Mouse (Mus musculus) left cerebral cortex, postnatal 14 days (tissue): ENCODE data around the gene Stk19. TPM values are rescaled to one million over a fixed set of nuclear protein-coding genes. Genes with fewer than 3 reads are reported as not detected.
"Not testable (repeated sequence)": the region's sequence is repeated elsewhere in the genome, so short reads cannot be mapped to it uniquely, and the experiment has no call there.

Experiments
- DNase-seq, 2 experiments: peaks; one replicate each; pipeline ENCODE4 v3.0.0; 2021 to 2022; ENCODE audit warnings: low spot score in 2 of 2, mixed read lengths in 1 of 2
- intact Hi-C: fragments of 180-260 bp; cut with DNase I; formaldehyde crosslinking; loops from one replicate; pipeline ENCODE4 v1.15.1; 2025
- microRNA-seq, 2 experiments: library from miRNA; unstranded; fragments of <30 nt; microRNA quantifications; one replicate each; pipeline ENCODE4 v1.2.0; 2022
- total RNA-seq, 2 experiments: library from RNA; stranded (reverse); gene quantifications; 2 replicates each; pipeline ENCODE4 v1.2.3; 2021

The Stk19 gene
- total RNA-seq, 2 experiments from 2014 or later: 58.2 to 59.3 TPM

DNA sequence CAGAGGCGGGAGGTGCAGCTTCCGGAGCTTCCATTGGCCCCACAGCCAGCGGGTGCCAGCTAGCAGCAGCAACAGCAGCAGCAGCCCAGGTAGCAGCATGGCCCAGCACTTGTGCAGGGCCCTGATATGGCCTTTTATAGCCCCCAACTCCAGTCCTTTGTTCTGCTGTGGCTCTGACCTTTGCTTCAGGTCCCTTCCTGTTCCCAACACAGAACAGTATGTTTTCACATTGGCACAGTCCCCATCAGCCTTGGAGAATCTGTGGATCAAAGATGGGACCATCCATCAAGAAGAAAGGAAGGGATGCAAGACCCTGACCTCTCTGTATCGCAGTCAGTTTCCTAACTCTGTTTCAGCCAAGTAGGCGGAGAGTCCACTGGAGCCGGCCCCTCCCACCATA is 32.4 kb downstream of the Stk19 start, which contains the start of gene Cyp21a1:
TSS of gene Cyp21a1 (minus strand) at position 261 of the 400 bp plus-strand sequence.
- intact Hi-C loops: loop anchor here (10.0 kb wide), 1 partner anchor 150 kb away; no protein-coding TSS in a partner anchor
- not testable (repeated sequence) for DNase-seq

DNA sequence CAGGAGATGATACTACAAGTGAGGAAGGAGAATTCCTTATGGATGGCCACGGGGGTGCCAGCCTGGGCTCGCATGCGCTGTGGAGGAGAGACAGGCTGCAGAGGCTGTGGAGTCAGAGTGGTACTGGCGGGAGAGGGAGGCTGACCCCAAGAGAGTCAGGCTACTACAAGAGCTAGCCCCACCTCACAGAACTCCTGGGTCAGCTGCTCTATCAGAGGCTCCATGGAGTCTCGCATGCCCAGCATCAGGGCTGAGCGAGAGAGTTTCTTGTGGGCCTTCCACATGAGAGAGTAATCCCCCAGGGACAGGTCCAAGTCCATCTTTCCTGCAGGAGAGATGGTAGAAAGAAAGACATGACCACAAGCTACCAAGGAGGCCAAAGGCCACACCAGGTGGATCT is 33.4 kb downstream of the Stk19 start:
- DNase-seq: not testable (repeated sequence)
- intact Hi-C loops: loop anchor here (10.0 kb wide), 1 partner anchor 149 kb away; no protein-coding TSS in a partner anchor

DNA sequence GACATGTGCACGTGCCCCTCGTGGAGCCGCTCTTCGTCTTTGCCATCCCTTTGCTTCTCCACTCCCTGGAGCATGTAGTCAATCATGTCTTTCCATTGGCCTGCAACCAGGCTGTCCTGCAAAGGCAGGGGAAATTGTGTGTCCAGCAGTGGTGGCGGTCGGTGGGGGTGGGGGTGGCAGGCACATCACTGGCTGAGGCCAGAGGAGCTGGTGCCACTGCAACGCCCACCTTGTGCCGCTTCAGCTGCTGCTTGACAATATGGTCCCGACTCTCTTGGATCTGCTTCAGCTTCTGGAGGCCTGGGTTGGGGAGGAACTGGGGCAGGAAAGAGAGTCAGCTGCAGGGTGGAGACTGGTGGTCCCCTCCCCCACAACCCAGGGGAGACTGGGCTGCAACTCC is 34.0 kb downstream of the Stk19 start:
- intact Hi-C loops: loop anchor here (10.0 kb wide), 1 partner anchor 148 kb away; no protein-coding TSS in a partner anchor
- not testable (repeated sequence) for DNase-seq

DNA sequence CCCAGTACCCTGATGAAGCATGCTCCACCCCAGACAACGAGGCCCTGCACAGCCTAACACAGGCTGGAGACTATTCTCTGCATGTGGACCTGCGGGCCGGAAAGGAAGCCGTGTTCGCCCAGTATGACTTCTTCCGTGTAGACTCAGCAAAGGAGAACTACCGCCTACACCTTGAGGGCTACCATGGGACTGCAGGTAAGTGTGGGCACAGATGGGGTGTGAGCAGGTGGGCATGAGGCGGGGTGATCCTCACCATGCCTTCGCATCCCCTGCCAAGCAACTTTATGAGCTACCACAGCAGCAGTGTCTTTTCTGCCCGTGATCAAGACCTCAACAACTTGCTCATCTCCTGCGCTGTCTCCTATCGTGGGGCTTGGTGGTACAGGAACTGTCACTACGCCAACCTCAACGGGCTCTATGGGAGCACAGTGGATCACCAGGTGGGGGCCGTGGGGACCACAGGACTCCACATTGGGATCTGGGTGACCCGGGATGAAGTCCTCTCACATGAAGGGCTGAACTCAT is 35.9 kb downstream of the Stk19 start:
- DNase-seq: not testable (repeated sequence)
- intact Hi-C loops: loop anchor here (10.0 kb wide), 1 partner anchor 146 kb away; no protein-coding TSS in a partner anchor

DNA sequence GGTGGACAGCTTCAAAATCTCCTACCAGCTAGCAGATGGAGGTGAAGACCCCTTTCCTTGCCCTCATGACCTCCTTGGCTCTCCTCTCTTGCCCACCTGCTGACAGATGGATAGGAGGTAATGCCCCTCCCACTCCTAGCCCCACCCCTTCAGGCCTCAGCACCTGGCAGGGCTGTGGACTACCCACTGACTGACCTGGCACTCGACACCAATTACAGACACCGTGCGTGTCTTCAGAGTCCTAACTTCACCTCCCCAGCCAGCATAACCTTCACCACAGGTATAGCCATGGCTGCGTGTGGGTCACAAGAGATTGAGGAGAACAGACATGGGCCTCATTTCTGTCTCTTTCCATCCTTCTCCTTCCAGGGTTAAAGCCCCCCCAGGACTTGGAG is 37.2 kb downstream of the Stk19 start:
- intact Hi-C loops: no loop called here
- no peak for DNase-seq

DNA sequence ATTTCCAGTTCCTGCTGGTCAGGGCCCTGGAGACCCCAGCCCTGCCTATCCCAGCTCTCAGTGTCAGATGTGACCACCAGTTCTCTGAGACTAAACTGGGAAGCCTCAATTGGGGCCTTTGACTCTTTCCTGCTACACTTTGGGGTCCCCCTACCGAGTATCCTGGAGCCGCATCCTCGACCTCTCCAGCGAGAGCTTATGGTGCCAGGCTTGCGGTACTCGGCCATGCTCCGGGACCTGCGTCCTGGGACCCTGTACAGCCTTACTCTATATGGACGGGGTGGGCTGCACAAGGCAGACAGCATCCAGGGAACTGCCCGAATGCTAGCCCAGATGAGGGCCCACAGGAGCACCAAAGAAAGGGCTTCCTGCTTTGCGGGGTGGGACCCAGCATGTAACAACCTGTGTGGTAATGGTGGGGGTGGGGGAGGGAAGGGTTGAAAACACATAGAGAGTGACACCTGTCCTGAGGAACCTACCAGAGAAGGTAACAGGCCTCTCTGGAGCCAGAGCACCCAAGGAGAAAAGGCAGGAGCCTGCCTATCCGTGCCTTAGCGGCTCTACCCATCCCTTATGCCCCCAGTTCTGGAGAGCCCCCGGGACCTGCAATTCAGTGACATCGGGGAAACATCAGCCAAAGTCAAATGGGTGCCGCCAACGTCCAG is 37.7 kb downstream of the Stk19 start:
- no peak for DNase-seq

DNA sequence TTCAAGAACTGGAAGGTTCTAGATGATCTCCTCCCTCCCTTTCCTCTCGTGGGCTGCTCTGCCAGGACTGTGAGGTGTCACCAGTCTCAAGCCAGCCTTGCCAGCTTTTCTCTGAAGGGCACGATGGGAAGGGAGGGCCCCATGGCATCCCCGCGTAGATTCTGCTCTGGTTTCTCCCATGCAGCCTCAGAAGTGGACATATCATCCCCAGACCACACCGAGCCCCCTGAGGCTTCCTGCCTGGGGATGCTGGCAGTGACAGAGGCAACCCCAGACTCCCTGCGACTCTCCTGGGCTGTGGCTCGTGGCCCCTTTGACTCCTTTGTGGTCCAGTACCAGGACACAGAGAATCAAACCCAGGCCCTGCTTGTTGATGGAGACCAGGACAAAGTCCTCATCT is 38.7 kb downstream of the Stk19 start:
- intact Hi-C loops, DNase-seq: not testable (repeated sequence)

More for the DNA sequence above, 37.7 kb downstream of the Stk19 start:
- intact Hi-C loops: no loop called here

DNA sequence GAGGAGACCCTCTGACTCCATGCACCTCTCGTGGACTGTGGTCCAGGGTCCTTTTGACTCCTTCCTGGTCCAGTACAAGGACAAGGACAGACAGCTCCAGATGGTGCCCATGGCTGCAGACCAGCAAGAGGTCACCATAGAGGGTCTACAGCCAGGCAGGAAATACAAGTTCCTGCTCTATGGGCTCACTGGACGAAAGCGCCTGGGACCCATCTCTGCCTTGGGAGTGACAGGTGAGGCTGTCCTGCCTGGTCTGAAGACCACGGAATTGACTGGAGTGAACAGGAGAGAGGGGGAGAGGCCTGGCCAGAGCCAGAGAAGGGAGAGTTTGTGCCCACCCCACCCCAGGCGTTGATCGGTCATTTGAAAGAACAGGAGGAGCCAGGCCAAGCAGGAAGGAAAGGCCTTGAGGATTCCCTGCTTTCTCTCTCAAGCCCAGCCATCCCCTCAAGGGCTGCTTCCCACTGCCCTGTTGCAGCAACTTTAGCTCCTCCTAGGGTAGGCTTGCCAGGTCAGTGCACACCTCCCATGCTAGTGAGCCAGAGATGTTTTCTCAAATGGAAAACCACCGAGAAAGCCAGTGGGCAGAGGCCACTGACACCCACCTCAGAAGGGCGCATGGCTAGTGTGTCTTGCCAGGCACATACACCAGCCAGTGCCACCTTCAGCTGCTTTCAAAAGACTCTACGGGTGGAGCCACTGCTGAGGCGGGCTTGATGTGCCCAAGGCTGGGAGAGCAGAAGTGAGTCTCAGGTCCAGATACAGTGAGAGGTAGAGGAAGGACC is 39.3 kb downstream of the Stk19 start:
- intact Hi-C loops: not testable (repeated sequence)

DNA sequence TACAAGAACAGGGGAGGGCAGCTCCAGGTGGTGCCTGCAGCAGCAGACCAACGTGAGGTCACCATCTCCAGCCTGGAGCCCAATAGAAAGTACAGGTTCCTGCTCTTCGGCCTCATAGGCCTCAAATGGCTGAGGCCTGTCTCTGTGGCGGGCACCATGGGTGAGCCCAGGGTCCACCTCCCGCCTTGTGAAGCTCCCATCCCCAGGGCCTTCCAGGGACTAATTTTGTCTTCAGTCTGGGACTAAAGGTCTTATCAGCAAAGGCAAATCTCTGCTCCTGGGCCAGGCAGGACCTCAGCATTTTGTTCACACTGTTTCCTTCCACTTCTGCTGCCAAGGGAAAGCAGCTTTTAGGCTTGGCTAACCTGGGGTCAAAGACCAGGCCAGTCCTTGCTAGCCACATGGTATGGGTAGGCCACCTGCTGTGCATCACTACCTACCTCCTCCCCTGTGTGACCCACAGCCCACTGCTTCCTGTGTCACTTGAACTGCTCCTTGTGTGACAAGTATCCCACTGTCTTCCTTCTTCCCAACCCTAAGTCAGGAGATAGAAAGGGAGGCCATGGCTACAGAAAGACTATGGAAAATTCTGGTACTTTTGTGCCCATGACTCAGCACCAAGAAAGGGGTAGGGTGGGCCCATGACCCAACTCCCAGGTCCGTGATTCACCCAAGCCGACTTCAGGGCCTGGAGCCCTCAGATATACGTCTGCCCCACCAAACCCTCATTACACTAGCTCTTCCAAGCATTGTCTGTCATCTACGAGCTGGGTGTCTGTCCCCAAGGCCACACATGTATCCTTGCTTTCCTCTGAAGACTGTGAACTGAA is 40.2 kb downstream of the Stk19 start:
- intact Hi-C loops: no loop called here

More for the DNA sequence above, 39.3 kb downstream of the Stk19 start:
- not testable (repeated sequence) for DNase-seq

DNA sequence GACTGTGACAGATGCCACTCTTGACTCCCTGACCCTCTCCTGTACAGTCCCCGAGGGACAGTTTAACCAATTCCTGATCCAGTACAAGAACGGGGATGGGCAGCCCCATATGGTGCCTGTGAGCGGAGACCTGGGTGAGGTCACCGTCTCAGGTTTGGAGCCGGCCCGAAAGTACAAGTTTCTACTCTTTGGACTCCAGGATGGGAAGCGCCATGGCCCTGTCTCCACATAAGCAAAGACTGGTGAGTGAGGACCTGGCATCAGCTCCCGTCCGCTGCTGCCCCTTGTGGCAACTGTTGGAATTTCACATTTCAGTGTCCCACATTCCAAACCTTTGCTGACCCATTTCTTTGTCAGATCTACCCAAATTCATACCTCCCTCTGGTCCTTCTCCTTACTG is 41.1 kb downstream of the Stk19 start:
- intact Hi-C loops: no loop called here
- peak in 1 of 2 experiments; percentile 44 for DNase-seq

More for the DNA sequence above, 40.2 kb downstream of the Stk19 start:
- DNase-seq: no peak

DNA sequence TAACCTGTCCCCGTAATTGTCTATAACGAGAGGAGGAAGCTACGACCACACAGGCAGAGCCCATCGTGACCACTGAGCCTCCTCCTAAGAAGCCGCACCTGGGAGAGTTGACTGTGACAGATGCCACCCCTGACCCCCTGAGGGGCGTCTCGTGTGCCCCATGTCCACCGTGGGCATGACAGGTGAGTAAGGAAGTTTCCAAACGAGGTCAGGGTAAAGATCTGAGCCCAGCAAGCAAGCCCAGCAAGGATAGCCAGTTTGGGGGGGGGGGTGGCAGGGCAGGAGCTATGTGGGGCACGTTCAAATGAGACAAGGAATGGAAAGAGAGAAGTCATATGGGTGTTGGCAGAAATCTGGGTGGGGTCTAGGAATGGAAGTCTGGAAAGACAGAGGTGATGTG is 41.7 kb downstream of the Stk19 start:
- DNase-seq: no peak
- intact Hi-C loops: no loop called here

DNA sequence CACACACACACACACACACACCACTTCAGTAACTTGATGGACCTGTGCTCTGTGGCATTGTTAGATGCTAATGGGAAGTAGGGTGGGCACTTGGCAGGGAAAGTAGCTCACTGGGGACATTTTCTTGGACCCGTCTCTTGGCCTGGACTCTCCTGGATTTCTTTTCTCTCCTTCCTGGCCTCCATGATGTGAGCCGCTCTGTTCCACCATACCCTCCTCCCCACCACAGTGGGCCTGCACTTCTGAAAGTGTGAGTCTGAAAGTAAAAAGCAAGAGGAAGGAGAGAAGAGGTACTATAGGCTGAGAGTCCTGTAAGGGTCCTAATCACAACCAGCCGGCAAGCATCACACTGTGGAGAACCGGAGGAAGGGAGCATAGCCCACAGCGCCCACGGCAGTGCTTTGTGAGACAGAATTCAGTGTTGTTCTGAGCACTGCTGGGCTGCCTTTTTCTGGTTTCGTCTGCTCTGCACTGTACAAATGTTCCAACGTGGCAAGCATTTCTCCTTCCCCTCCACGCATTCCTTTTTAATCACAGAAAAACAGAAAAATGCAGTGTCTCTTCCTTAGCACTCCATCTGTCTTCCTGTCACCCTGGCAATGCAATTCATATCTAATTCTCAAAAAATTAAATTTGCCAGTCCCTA is 58.9 kb downstream of the Stk19 start:
- intact Hi-C loops: loop anchor here (5.0 kb wide), 1 partner anchor 76 kb away; no protein-coding TSS in a partner anchor
- peak; percentile 53 to 59 for DNase-seq

Small RNAs within 50 kb of the gene (microRNA-seq; reads per million reads assigned to microRNA genes)
- gene Mir6970 (4.0 to 4.4 reads per million in 2 experiments), gene Mir6971 (1.7 to 4.2 reads per million in 2 experiments), gene Mir6972 (0 reads per million in 2 experiments)

Other genes with a start within 250 kb of the Stk19 start
- 1 to 10 TPM; 3.2 to 3.4 TPM for gene Gpsm3, start 247.1 kb downstream of the Stk19 start, total RNA-seq
- 10 to 100 TPM; 45.9 to 48.8 TPM for gene Pbx2, start 245.7 kb downstream of the Stk19 start, total RNA-seq
- 1 to 10 TPM in 1 of 2 experiments, under 1 TPM in 1; 0.87 to 1.2 TPM for gene Ager, start 239.1 kb downstream of the Stk19 start, total RNA-seq
- gene Rnf5, start 233.3 kb downstream of the Stk19 start, total RNA-seq: 10 to 100 TPM; 83.2 to 90.9 TPM
- 100 to 1,000 TPM; 175 to 180 TPM for gene Agpat1, start 232.7 kb downstream of the Stk19 start, total RNA-seq
- 1 to 10 TPM; 3.5 to 4.1 TPM for gene Egfl8, start 221.0 kb downstream of the Stk19 start, total RNA-seq
- gene Ppt2, start 208.4 kb downstream of the Stk19 start, total RNA-seq: 10 to 100 TPM; 39.3 to 45.7 TPM
- gene Prrt1, start 207.4 kb downstream of the Stk19 start, total RNA-seq: 100 to 1,000 TPM; 195 to 228 TPM
- 10 to 100 TPM; 16.1 to 16.7 TPM for gene Fkbpl, start 192.2 kb downstream of the Stk19 start, total RNA-seq
- 10 to 100 TPM; 76.4 to 80.3 TPM for gene Atf6b, start 189.8 kb downstream of the Stk19 start, total RNA-seq
- 1 to 10 TPM; 1.5 to 1.8 TPM for gene Tnxb, start 166.4 kb downstream of the Stk19 start, total RNA-seq
- 1 to 10 TPM; 5.2 to 8.0 TPM for gene C4b, start 93.1 kb downstream of the Stk19 start, total RNA-seq
- not detected for gene Cyp21a1, start 32.4 kb downstream of the Stk19 start, total RNA-seq
- 10 to 100 TPM; 33.5 to 35.8 TPM for gene Dxo, start 74 bp upstream of the Stk19 start, total RNA-seq
- gene Skiv2l, start 13.3 kb upstream of the Stk19 start, total RNA-seq: 10 to 100 TPM; 68.5 to 73.1 TPM
- gene Nelfe, start 13.4 kb upstream of the Stk19 start, total RNA-seq: 10 to 100 TPM; 29.1 to 30.5 TPM
- gene Cfb, start 25.6 kb upstream of the Stk19 start, total RNA-seq: under 1 TPM in 1 of 2 experiments, not detected in 1; 0.20 TPM
- gene Zbtb12, start 42.5 kb upstream of the Stk19 start, total RNA-seq: 1 to 10 TPM; 5.0 to 5.1 TPM
- gene Gm20547, start 45.1 kb upstream of the Stk19 start, total RNA-seq: under 1 TPM in 1 of 2 experiments, not detected in 1; 0.26 TPM
- 1 to 10 TPM; 2.5 to 2.9 TPM for gene C2, start 61.3 kb upstream of the Stk19 start, total RNA-seq
- gene Ehmt2, start 61.5 kb upstream of the Stk19 start, total RNA-seq: 100 to 1,000 TPM; 166 to 171 TPM
- under 1 TPM; 0.38 to 0.40 TPM for gene Slc44a4, start 77.5 kb upstream of the Stk19 start, total RNA-seq
- 10 to 100 TPM; 32.1 to 32.8 TPM for gene Neu1, start 94.3 kb upstream of the Stk19 start, total RNA-seq
- gene Hspa1b, start 122.3 kb upstream of the Stk19 start, total RNA-seq: 1 to 10 TPM; 3.3 to 3.5 TPM
- gene Gm20481, start 133.0 kb upstream of the Stk19 start, total RNA-seq: not detected
- 1 to 10 TPM; 5.5 to 6.7 TPM for gene Hspa1a, start 135.2 kb upstream of the Stk19 start, total RNA-seq
- under 1 TPM; 0.15 TPM for gene Hspa1l, start 135.8 kb upstream of the Stk19 start, total RNA-seq
- gene Lsm2, start 144.9 kb upstream of the Stk19 start, total RNA-seq: 10 to 100 TPM; 19.9 to 25.7 TPM
- gene Vars, start 164.0 kb upstream of the Stk19 start, total RNA-seq: 10 to 100 TPM; 43.1 to 48.6 TPM
- gene Vwa7, start 179.6 kb upstream of the Stk19 start, total RNA-seq: under 1 TPM; 0.17 to 0.24 TPM
- gene Sapcd1, start 191.1 kb upstream of the Stk19 start, total RNA-seq: under 1 TPM in 1 of 2 experiments, not detected in 1; 0.92 TPM
- gene Msh5, start 209.8 kb upstream of the Stk19 start, total RNA-seq: under 1 TPM; 0.59 to 0.75 TPM
- gene Clic1, start 213.0 kb upstream of the Stk19 start, total RNA-seq: 10 to 100 TPM; 10.1 to 13.8 TPM
- gene Ddah2, start 222.1 kb upstream of the Stk19 start, total RNA-seq: 10 to 100 TPM; 16.9 to 19.4 TPM
- not detected for gene Ly6g6c, start 228.4 kb upstream of the Stk19 start, total RNA-seq
- not detected for gene Mpig6b, start 229.2 kb upstream of the Stk19 start, total RNA-seq
- gene Ly6g6e, start 240.0 kb upstream of the Stk19 start, total RNA-seq: 1 to 10 TPM; 2.4 to 2.9 TPM
- 1 to 10 TPM in 1 of 2 experiments, not detected in 1; 1.2 TPM for gene Ly6g6d, start 241.1 kb upstream of the Stk19 start, total RNA-seq
- gene Ly6g6f, start 248.7 kb upstream of the Stk19 start, total RNA-seq: not detected